Mouse (Mus musculus): ENCODE measurements around the gene Oser1. TPM values are rescaled to one million over a fixed set of nuclear protein-coding genes. Genes with fewer than 3 reads are reported as not detected.

Oser1 gene
- polyA plus RNA-seq, 1 experiment from 2014 or later: 83.2 TPM

DNA sequence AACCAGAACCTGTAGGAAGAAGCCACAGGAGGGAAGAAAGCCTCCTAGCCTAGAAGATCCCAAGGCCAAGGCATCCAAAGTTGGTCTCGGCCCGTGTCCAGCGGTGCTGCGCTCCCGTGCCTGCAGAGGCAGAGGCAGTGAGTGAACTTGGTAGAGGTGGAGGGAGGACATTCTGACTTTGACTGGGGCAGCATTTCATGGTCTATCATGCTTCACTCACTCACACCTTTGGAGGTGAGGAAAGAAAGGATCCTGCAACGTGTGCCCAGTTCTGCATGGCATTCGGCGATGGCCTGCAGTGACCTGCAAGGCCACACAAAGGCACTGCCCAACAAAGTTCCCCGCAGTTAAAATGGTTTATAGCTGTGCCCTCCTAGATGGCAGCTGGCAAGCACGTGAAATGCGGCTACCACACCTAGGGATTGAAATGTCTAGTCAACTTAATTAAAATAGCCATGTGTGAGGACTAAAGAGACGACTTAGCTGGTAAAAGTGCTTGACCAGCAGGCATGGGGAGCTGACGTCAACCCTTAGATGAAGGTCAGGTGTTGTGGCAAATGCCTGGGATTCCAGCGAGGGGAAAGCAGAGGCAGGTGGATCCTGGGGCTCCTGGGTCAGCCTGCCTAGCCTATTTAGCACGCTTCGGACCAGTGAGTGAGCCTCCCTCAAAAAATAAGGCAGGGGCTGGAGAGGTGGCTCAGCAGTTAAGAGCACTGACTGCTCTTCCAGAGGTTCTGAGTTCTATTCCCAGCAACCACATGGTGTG is 63.5 kb downstream of the Oser1 start:
- ATAC-seq (ENCODE audit: low read depth): no peak
- H3K27ac ChIP-seq (ENCODE audit: low read length): no peak overlapping the region
- H3K4me3 ChIP-seq (ENCODE audit: low read length): no peak overlapping the region
- H3K9me3 ChIP-seq (ENCODE audit: control insufficient read depth, low read length): no peaks in the 10 kb centered on the region
- H3K4me1 ChIP-seq (replicated peaks; ENCODE audit: control insufficient read depth, insufficient read depth, low read length): peaks cover 2% of the 10 kb centered on the region; the same call in 1 of the 2 replicates
- no peak overlapping the region for H3K9ac ChIP-seq (ENCODE audit: low read length)
- 76% methylated on average over 16 of the region's 16 CpGs for WGBS
- H3K36me3 ChIP-seq (ENCODE audit: control insufficient read depth, insufficient read depth, low read length): no peaks in the 10 kb centered on the region
- H3K4me2 ChIP-seq (ENCODE audit: low read depth, low read length): no peak overlapping the region
- no peaks in the 10 kb centered on the region for H3K27me3 ChIP-seq (ENCODE audit: control insufficient read depth, insufficient read depth, low read depth, low read length)

DNA sequence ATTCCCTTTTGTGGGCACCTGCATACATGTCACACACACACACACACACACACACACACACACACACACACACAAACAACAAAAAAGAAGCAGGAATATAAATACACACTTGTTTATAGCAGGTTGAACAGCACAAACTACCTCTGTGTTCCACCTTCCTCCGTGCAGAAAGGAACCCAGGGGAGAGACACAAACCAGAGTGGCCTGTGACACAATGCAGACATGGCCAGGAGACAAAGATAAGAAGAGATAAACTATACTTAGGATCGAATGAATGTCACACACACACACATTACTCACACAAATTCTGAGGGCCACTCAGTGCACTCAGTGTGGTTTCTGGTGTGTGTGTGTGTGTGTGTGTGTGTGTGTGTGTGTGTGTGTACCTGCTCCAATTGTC is 65.2 kb downstream of the Oser1 start:
- WGBS: 24% methylated on average over 2 of the region's 2 CpGs
- H3K9ac ChIP-seq (ENCODE audit: low read length): no peak overlapping the region
- peaks cover 2% of the 10 kb centered on the region; the same call in 1 of the 2 replicates for H3K4me1 ChIP-seq (replicated peaks; ENCODE audit: control insufficient read depth, insufficient read depth, low read length)
- H3K9me3 ChIP-seq (ENCODE audit: control insufficient read depth, low read length): no peaks in the 10 kb centered on the region
- no peak overlapping the region for H3K27ac ChIP-seq (ENCODE audit: low read length)
- ATAC-seq (ENCODE audit: low read depth): no peak
- no peak overlapping the region for H3K4me2 ChIP-seq (ENCODE audit: low read depth, low read length)
- no peaks in the 10 kb centered on the region for H3K27me3 ChIP-seq (ENCODE audit: control insufficient read depth, insufficient read depth, low read depth, low read length)
- no peaks in the 10 kb centered on the region for H3K36me3 ChIP-seq (ENCODE audit: control insufficient read depth, insufficient read depth, low read length)
- H3K4me3 ChIP-seq (ENCODE audit: low read length): no peak overlapping the region

DNA sequence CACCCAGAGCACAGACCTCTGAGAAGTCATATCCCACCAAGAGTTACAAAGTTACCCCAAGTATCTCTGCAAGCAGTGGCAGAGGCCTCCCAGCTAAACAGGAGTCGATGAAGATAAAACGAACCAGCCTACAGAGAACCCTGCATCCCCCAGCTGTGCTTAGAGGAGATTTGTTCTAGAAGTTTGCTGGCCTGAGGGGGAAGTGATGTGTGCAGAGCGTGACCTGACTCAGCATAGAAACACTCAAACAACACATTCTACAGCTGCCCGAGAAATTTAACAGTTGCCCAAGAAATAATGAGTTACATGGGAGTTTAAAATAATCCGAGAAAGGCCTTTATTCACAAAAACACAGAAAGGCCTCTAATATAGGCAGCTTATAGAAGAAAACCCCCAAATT is 65.8 kb downstream of the Oser1 start:
- Histone ChIP-seq H3K4me1 (replicated peaks; ENCODE audit: control insufficient read depth, insufficient read depth, low read length) (peaks cover 5% of the 10 kb centered on the region), H3K36me3 (ENCODE audit: control insufficient read depth, insufficient read depth, low read length) (no peaks in the 10 kb centered on the region), H3K9me3 (ENCODE audit: control insufficient read depth, low read length) (no peaks in the 10 kb centered on the region), H3K27ac (ENCODE audit: low read length) (no peak overlapping the region), H3K4me3 (ENCODE audit: low read length) (no peak overlapping the region), H3K4me2 (ENCODE audit: low read depth, low read length) (no peak overlapping the region), H3K27me3 (ENCODE audit: control insufficient read depth, insufficient read depth, low read depth, low read length) (no peaks in the 10 kb centered on the region), H3K9ac (ENCODE audit: low read length) (no peak overlapping the region)
- WGBS: 57% methylated on average over 5 of the region's 5 CpGs
- ATAC-seq (ENCODE audit: low read depth): no peak

DNA sequence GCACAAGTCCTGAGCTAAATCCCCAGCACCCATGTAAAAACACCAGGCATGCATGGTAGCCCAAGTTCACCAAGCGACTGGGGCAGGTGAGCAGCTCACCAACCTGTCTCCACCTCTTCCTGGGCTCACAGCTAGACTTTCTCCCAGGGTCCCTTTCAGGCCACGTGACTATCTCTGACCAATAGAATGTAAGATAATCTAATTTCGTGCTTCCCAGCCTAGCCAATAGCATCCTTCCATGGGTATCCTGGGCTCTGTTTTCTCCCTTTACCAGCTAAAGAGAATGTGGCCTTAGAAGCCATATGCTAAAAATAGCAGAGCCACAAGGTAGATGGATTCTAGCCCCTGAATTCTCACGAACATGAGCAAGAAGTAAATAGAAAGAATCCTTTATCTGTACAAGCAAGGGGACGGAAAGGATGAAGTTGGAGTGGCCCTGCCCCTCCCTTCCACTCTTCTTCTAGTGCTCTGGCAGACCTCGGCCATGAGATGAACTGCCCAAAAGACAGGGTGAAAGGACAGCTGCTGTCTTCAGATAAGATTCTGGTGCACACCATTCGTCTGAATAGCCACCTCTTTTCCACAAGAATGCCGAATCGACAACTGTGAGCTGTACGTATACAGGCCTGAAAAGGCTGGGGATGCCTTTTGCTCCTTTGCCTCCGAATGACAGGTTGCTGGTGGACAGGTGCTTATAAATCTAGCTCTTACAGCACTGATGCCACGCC is 68.2 kb downstream of the Oser1 start:
- H3K4me3 ChIP-seq (ENCODE audit: low read length): no peak overlapping the region
- peaks cover 13% of the 10 kb centered on the region for H3K4me1 ChIP-seq (replicated peaks; ENCODE audit: control insufficient read depth, insufficient read depth, low read length)
- H3K9me3 ChIP-seq (ENCODE audit: control insufficient read depth, low read length): no peaks in the 10 kb centered on the region
- ATAC-seq (ENCODE audit: low read depth): no peak
- no peaks in the 10 kb centered on the region for H3K27me3 ChIP-seq (ENCODE audit: control insufficient read depth, insufficient read depth, low read depth, low read length)
- H3K36me3 ChIP-seq (ENCODE audit: control insufficient read depth, insufficient read depth, low read length): no peaks in the 10 kb centered on the region
- H3K27ac ChIP-seq (ENCODE audit: low read length): no peak overlapping the region
- no peak overlapping the region for H3K9ac ChIP-seq (ENCODE audit: low read length)
- H3K4me2 ChIP-seq (ENCODE audit: low read depth, low read length): no peak overlapping the region
- 65% methylated on average over 12 of the region's 12 CpGs for WGBS

Other genes starting within 250 kb of the Oser1 start
- gene Tox2, start 221.6 kb downstream of the Oser1 start, polyA plus RNA-seq (2015; fragmentation: Nextera tagmentation; extraction: Ambion mirVana): 3.8 and 5.3 TPM in 2 replicates
- gene Jph2, start 26.7 kb downstream of the Oser1 start, polyA plus RNA-seq (2015; fragmentation: Nextera tagmentation; extraction: Ambion mirVana): 4.4 and 4.8 TPM in 2 replicates
- 0.89 and 0.92 TPM in 2 replicates for gene Gdap1l1, start 13.8 kb upstream of the Oser1 start, polyA plus RNA-seq (2015; fragmentation: Nextera tagmentation; extraction: Ambion mirVana)
- 9.5 and 9.9 TPM in 2 replicates for gene Fitm2, start 47.9 kb upstream of the Oser1 start, polyA plus RNA-seq (2015; fragmentation: Nextera tagmentation; extraction: Ambion mirVana)
- gene R3hdml, start 67.6 kb upstream of the Oser1 start, polyA plus RNA-seq (2015; fragmentation: Nextera tagmentation; extraction: Ambion mirVana): not detected in 2 replicates
- 0.34 TPM in 1 of 2 replicates, not detected in the other for gene Hnf4a, start 82.1 kb upstream of the Oser1 start, polyA plus RNA-seq (2015; fragmentation: Nextera tagmentation; extraction: Ambion mirVana)
- 29.5 and 31.2 TPM in 2 replicates for gene Ttpal, start 177.6 kb upstream of the Oser1 start, polyA plus RNA-seq (2015; fragmentation: Nextera tagmentation; extraction: Ambion mirVana)
- 71.5 and 72.8 TPM in 2 replicates for gene Serinc3, start 220.4 kb upstream of the Oser1 start, polyA plus RNA-seq (2015; fragmentation: Nextera tagmentation; extraction: Ambion mirVana)
- gene Pkig, start 233.7 kb upstream of the Oser1 start, polyA plus RNA-seq (2015; fragmentation: Nextera tagmentation; extraction: Ambion mirVana): 133 and 134 TPM in 2 replicates